Mouse (Mus musculus): ENCODE data around the gene Dcaf1.

The Dcaf1 gene

GRCm38 (mm10) chr9:106911624-106912023 lies 90.0 kb downstream of the Dcaf1 start:
- DNase-seq = no peak

- no peak for DNase-seq
These were observed 92.1 kb downstream of the Dcaf1 start for GRCm38 (mm10) chr9:106913759-106914158.

- no peak for DNase-seq
These were observed 93.2 kb downstream of the Dcaf1 start for GRCm38 (mm10) chr9:106914878-106915277.
